8 mouse cellular contexts compared by ENCODE assay signal in genomic region chr2:118813981-118814836, GRCm38 (mm10). TPM values are rescaled to one million over a fixed set of nuclear protein-coding genes. Genes with fewer than 3 reads are reported as not detected.
A peak's percentile ranks its signal among the peaks of the same experiment; 100 is the strongest.
DNase-seq lines count a peak whose midpoint lies in the region; ATAC-seq and TF ChIP-seq lines count a peak whose summit lies in the region.

TSS of gene Knstrn (plus strand) at chr2:118814003.

- peak; percentile 89 for DNase-seq in ES-E14 (ENCODE audit: low read depth, low spot score)
- peak; percentile 84 for DNase-seq in cerebellum, adult 11 months
- peak; percentile 97 for DNase-seq in forebrain, embryonic 14.5 days (ENCODE audit: low spot score)
- DNase-seq in heart, postnatal 14 days, result peak; percentile 90 to 92
- peak; percentile 81 for DNase-seq in large intestine, adult 2 months (ENCODE audit: low read depth, low spot score)
- DNase-seq in liver, postnatal 0 days, result peak; percentile 93
- peak; percentile 74 for DNase-seq in telencephalon, adult 2 months (ENCODE audit: low read depth, low spot score)

- in situ Hi-C loops in ES-E14 (cut with MboI; ENCODE audit: low sequenced_read_pairs in 2 of 2, unreplicated experiment in 2 of 2), result no loop called here

- peaks cover 15% of the 10 kb centered on the region for H3K36me3 ChIP-seq in ES-E14 (ENCODE audit: control insufficient read depth, insufficient read depth, low read length, poor library complexity, severe bottlenecking)
- peaks cover 19% of the 10 kb centered on the region; the same call in 1 of the 2 replicates for H3K36me3 ChIP-seq in forebrain, embryonic 14.5 days (ENCODE audit: control insufficient read depth, insufficient read depth, low read length)
- peaks cover 19% of the 10 kb centered on the region for H3K36me3 ChIP-seq in liver, postnatal 0 days (replicated peaks; ENCODE audit: insufficient read depth, low read length)
- peaks cover 7% of the 10 kb centered on the region; the same call in 1 of the 2 replicates for H3K36me3 ChIP-seq in neural tube, embryonic 13.5 days

- H3K27ac ChIP-seq in ES-E14 (ENCODE audit: insufficient read depth, low read depth, low read length, poor library complexity, severe bottlenecking), result no peak within 1 kb of the TSS
- H3K27ac ChIP-seq in forebrain, embryonic 14.5 days (ENCODE audit: low read depth, low read length), result peak within 1 kb of the TSS; percentile 65
- peak within 1 kb of the TSS; percentile 66 for H3K27ac ChIP-seq in liver, postnatal 0 days (ENCODE audit: low read depth)
- no peak within 1 kb of the TSS for H3K27ac ChIP-seq in neural tube, embryonic 13.5 days (replicated peaks)

- peak; percentile 5; the same call in 1 of the 2 replicates for TF ChIP-seq CTCF in liver, postnatal 0 days (IDR thresholded peaks at IDR 0.05; ENCODE audit: low read depth)

- peak within 1 kb of the TSS; percentile 91 for H3K9ac ChIP-seq in ES-E14 (ENCODE audit: insufficient read depth, low read depth, low read length, poor library complexity, severe bottlenecking)
- H3K9ac ChIP-seq in forebrain, embryonic 14.5 days (ENCODE audit: low read length), result peak within 1 kb of the TSS; percentile 77
- H3K9ac ChIP-seq in liver, postnatal 0 days (replicated peaks), result peak within 1 kb of the TSS; percentile 80
- H3K9ac ChIP-seq in neural tube, embryonic 13.5 days, result peak within 1 kb of the TSS; percentile 74

- WGBS in forebrain, embryonic 14.5 days, result 2% methylated on average over 47 of the region's 49 CpGs
- 1% methylated on average over 49 of the region's 49 CpGs for WGBS in large intestine, adult 2 months
- under 1% methylated on average over 49 of the region's 49 CpGs for WGBS in liver, postnatal 0 days (ENCODE audit: insufficient replicate concordance)
- WGBS in neural tube, embryonic 13.5 days, result under 1% methylated on average over 49 of the region's 49 CpGs

- TF ChIP-seq EP300 in liver, postnatal 0 days (IDR thresholded peaks at IDR 0.05; ENCODE audit: low read depth), result no peak

- peak within 1 kb of the TSS; percentile 96 to 97 for H3K4me3 ChIP-seq in ES-E14 (ENCODE audit: insufficient read depth in 1 of 2, low read depth in 1 of 2, low read length in 2 of 2, poor library complexity in 1 of 2, severe bottlenecking in 1 of 2)
- H3K4me3 ChIP-seq in forebrain, embryonic 14.5 days (ENCODE audit: low read depth, low read length), result peak within 1 kb of the TSS; percentile 66
- H3K4me3 ChIP-seq in liver, postnatal 0 days (ENCODE audit: low read depth, low read length), result peak within 1 kb of the TSS; percentile 92
- H3K4me3 ChIP-seq in neural tube, embryonic 13.5 days, result peak within 1 kb of the TSS; percentile 65

- intact Hi-C loops in heart, postnatal 14 days (cut with DNase I), result no loop called here

- peaks cover 0 to 3% of the 10 kb centered on the region in 2 experiments; a peak in 2 of 4 replicates for H3K4me1 ChIP-seq in ES-E14 (ENCODE audit: control insufficient read depth in 2 of 2, insufficient read depth in 2 of 2, low read length in 2 of 2, poor library complexity in 1 of 2)
- H3K4me1 ChIP-seq in forebrain, embryonic 14.5 days (ENCODE audit: control insufficient read depth, insufficient read depth, low read length), result peaks cover 2% of the 10 kb centered on the region; the same call in 1 of the 2 replicates
- H3K4me1 ChIP-seq in liver, postnatal 0 days (ENCODE audit: insufficient read depth), result peaks cover 4% of the 10 kb centered on the region; the same call in 1 of the 2 replicates
- peaks cover 13% of the 10 kb centered on the region for H3K4me1 ChIP-seq in neural tube, embryonic 13.5 days (replicated peaks)

- peak within 1 kb of the TSS; percentile 86 for H3K4me2 ChIP-seq in forebrain, embryonic 14.5 days (ENCODE audit: low read length)
- peak within 1 kb of the TSS; percentile 89 for H3K4me2 ChIP-seq in liver, postnatal 0 days (ENCODE audit: low read depth, low read length)
- peak within 1 kb of the TSS; percentile 94 for H3K4me2 ChIP-seq in neural tube, embryonic 13.5 days

- ATAC-seq in forebrain, embryonic 14.5 days, result peak; percentile 98
- peak; percentile 97 for ATAC-seq in liver, postnatal 0 days
- peak; percentile 97 for ATAC-seq in neural tube, embryonic 13.5 days (ENCODE audit: low read depth)

- H3K27me3 ChIP-seq in forebrain, embryonic 14.5 days (replicated peaks; ENCODE audit: control insufficient read depth, insufficient read depth, low read length), result no peaks in the 10 kb centered on the region
- H3K27me3 ChIP-seq in liver, postnatal 0 days (ENCODE audit: insufficient read depth, low read length), result no peaks in the 10 kb centered on the region
- no peaks in the 10 kb centered on the region for H3K27me3 ChIP-seq in neural tube, embryonic 13.5 days

- H3K9me3 ChIP-seq in ES-E14 (ENCODE audit: control insufficient read depth, insufficient read depth, low read depth, low read length), result no peaks in the 10 kb centered on the region
- H3K9me3 ChIP-seq in forebrain, embryonic 14.5 days (replicated peaks; ENCODE audit: control insufficient read depth, low read length), result no peaks in the 10 kb centered on the region
- H3K9me3 ChIP-seq in liver, postnatal 0 days (ENCODE audit: low read length), result no peaks in the 10 kb centered on the region
- no peaks in the 10 kb centered on the region for H3K9me3 ChIP-seq in neural tube, embryonic 13.5 days

TF ChIP-seq in ES-E14, 5 proteins besides CTCF, POLR2A, EP300 and RAD21:
- TF ChIP-seq CHD2 (IDR thresholded peaks at IDR 0.05; ENCODE audit: low read depth, low read length), result no peak
- peak; percentile 92 for TF ChIP-seq HCFC1 (IDR thresholded peaks at IDR 0.05; ENCODE audit: borderline replicate concordance, insufficient read depth, low read length)

RNA-seq across cellular contexts. Expression of gene Knstrn, which starts in this region (rescaled TPM):
- 36.5 and 43.4 TPM in 2 replicates for total RNA-seq in ES-E14 (2012; rRNA removed)
- 66.2 and 84.2 TPM in 2 replicates for polyA plus RNA-seq in forebrain, embryonic 14.5 days (2014; fragmentation: Nextera tagmentation; extraction: Ambion mirVana)
- 10 to 100 TPM in 1 of 2 experiments, 1 to 10 TPM in 1; 5.9 to 10.7 TPM for total RNA-seq in heart, postnatal 14 days (2021)
- 11.2 and 15.6 TPM in 2 replicates for polyA plus RNA-seq in large intestine, adult 2 months (2012; rRNA removed)
- polyA plus RNA-seq in liver, postnatal 0 days (2015; fragmentation: Nextera tagmentation; extraction: Ambion mirVana), result 28.8 and 31.4 TPM in 2 replicates
- 23.8 and 28.0 TPM in 2 replicates for polyA plus RNA-seq in neural tube, embryonic 13.5 days (2015; fragmentation: Nextera tagmentation; extraction: Ambion mirVana)

Comparison
In these comparisons a context has a peak if more than half of its experiments do, and no peak if none do; other contexts are left out.
1. H3K27ac ChIP-seq: peak in forebrain, embryonic 14.5 days (single experiment) and liver, postnatal 0 days (single experiment); none in ES-E14 (single experiment) and neural tube, embryonic 13.5 days (single experiment).
2. Peak in every context shown above with its lines, with median percentiles within 50 percentile points of each other: DNase-seq, H3K4me3 ChIP-seq, H3K9ac ChIP-seq, ATAC-seq and H3K4me2 ChIP-seq.